Mouse (Mus musculus) limb, embryonic 15.5 days (tissue): ENCODE data around the gene Hecw2. TPM values are rescaled to one million over a fixed set of nuclear protein-coding genes. Genes with fewer than 3 reads are reported as not detected.

ENCODE experiments used
- ATAC-seq: fragments of 200-750 bp; cut with Nextera tagmentation; 2 replicates; pipeline ENCODE4 v1.8.0; 2017; ENCODE audit warnings: low read depth, moderate TSS enrichment; ENCODE audit not compliant: insufficient number of reproducible peaks, low FRiP score, low TSS enrichment
- H3K27ac ChIP-seq: fragments of 300-500 bp; sonication (generic); 2 replicates; pipeline ENCODE4 v1.5.1; 2015; ENCODE audit warnings: moderate library complexity, mild to moderate bottlenecking, inconsistent platforms
- H3K27me3 ChIP-seq: fragments of 300-500 bp; sonication (generic); 2 replicates; pipeline ENCODE4 v1.6.1; 2015; ENCODE audit warnings: inconsistent platforms
- H3K36me3 ChIP-seq: fragments of 300-500 bp; sonication (generic); 2 replicates; pipeline ENCODE4 v1.6.1; 2015; ENCODE audit warnings: inconsistent platforms
- H3K4me1 ChIP-seq: fragments of 300-500 bp; sonication (generic); 2 replicates; pipeline ENCODE4 v1.6.1; 2015; ENCODE audit warnings: inconsistent platforms
- H3K4me2 ChIP-seq: fragments of 300-500 bp; sonication (generic); 2 replicates; pipeline ENCODE4 v1.6.1; 2015; ENCODE audit warnings: mild to moderate bottlenecking, inconsistent platforms
- H3K4me3 ChIP-seq: fragments of 300-500 bp; sonication (generic); 2 replicates; pipeline ENCODE4 v1.5.1; 2015; ENCODE audit warnings: mild to moderate bottlenecking, inconsistent platforms
- H3K9ac ChIP-seq: fragments of 300-500 bp; sonication (generic); 2 replicates; pipeline ENCODE4 v1.6.1; 2015; ENCODE audit warnings: inconsistent platforms
- H3K9me3 ChIP-seq: fragments of 300-500 bp; sonication (generic); 2 replicates; pipeline ENCODE4 v1.6.1; 2016; ENCODE audit warnings: inconsistent platforms
- WGBS: fragments of 180-500 bp; shearing (Covaris S2); methylation state at CpG from one replicate; pipeline ENCODE4 v1.1.7; 2015; 5-methylcytosine and 5-hydroxymethylcytosine counted together
- polyA plus RNA-seq: library from polyadenylated mRNA; unstranded; fragments of >200 nt; fragmentation: Nextera tagmentation; extraction: Ambion mirVana; gene quantifications from 2 replicates; pipeline ENCODE4 v1.2.1, GENCODE M21; 2015

The Hecw2 gene
- polyA plus RNA-seq, 1 experiment from 2014 or later, result 4.4 TPM

DNA sequence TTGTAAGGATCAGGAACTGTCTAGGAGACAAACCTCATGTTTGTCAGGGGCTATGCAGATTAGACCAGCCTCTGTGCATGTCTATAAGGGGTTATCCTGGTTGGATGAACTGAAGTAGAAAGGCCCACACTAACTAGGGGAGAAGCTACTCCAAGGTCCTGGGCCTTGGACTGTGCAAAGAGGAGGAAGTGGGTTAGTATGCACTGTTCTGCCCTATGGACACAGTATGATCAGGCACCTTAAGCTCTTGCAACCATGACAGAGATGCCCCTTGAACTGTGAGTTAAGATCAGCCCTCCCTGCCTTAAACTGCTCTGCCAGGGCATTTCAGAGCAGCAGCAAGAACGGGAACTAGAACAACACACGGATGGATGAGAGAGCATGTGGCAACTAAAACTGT lies 378.6 kb downstream of the Hecw2 start:
- H3K9ac ChIP-seq, result no peak overlapping the region
- H3K9me3 ChIP-seq, result no peaks in the 10 kb centered on the region
- 82% methylated on average over 2 of the region's 2 CpGs for WGBS
- H3K4me3 ChIP-seq, result no peak overlapping the region
- no peaks in the 10 kb centered on the region for H3K36me3 ChIP-seq
- ATAC-seq, result no peak
- H3K4me2 ChIP-seq, result no peak overlapping the region
- H3K4me1 ChIP-seq, result no peaks in the 10 kb centered on the region
- H3K27me3 ChIP-seq, result no peaks in the 10 kb centered on the region
- no peak overlapping the region for H3K27ac ChIP-seq

DNA sequence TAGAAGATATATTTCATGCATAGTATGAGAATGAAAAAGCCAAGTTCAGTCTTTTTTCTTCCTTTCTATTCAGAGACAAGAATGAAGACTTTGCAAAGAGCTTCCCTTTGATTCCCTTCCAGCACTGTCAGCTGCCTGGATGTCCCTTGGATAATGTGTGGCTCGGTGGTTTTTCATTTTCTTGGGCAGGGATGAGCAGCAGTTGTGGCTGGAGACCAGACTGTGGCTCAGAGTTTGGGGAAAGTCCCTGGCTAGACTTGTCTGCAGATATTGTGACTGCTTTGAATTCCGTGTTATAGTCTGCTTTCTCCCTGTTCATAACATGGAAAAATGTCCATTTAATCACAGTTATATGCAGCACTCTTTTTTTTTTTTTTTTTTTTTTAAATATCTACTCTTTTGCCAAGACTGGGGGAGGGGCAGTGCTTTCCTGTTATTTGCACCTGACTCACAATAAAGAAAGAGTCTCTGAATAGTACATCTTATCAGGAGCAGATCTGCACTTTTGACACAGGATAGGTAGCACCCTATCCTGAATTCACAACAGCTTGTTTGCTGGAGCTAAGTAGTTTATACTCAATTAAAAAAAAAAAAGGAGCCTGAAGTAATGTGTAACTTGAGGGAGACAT lies 380.8 kb downstream of the Hecw2 start:
- no peaks in the 10 kb centered on the region for H3K27me3 ChIP-seq
- no peak overlapping the region for H3K27ac ChIP-seq
- H3K9ac ChIP-seq, result no peak overlapping the region
- H3K9me3 ChIP-seq, result no peaks in the 10 kb centered on the region
- ATAC-seq, result no peak
- no peaks in the 10 kb centered on the region for H3K36me3 ChIP-seq
- H3K4me2 ChIP-seq, result no peak overlapping the region
- WGBS, result 59% methylated on average over 2 of the region's 2 CpGs
- H3K4me1 ChIP-seq, result no peaks in the 10 kb centered on the region
- no peak overlapping the region for H3K4me3 ChIP-seq

DNA sequence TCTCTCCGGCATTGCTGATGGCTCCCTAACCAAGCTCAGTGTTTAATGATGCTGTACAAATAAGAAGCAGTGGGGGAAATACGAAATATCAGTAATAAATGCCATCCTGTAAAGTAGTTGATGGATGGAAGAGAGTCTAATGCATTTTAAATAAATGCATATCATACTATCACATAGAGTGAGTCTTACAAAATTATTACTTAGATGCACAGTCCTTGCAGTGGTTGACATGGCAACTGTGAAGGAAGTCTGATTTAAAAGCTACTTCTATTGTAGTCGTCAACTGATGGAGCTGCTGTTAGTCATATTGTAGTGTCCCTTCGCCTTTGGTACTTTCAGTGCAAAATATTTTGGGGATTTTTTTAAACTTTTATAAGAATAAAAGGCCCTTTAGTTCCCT lies 383.0 kb downstream of the Hecw2 start:
- Histone ChIP-seq H3K27ac (no peak overlapping the region), H3K4me2 (no peak overlapping the region), H3K27me3 (no peaks in the 10 kb centered on the region), H3K9me3 (no peaks in the 10 kb centered on the region), H3K4me1 (no peaks in the 10 kb centered on the region), H3K9ac (no peak overlapping the region), H3K36me3 (no peaks in the 10 kb centered on the region), H3K4me3 (no peak overlapping the region)
- WGBS, result 84% methylated on average over 4 of the region's 4 CpGs
- ATAC-seq, result no peak

DNA sequence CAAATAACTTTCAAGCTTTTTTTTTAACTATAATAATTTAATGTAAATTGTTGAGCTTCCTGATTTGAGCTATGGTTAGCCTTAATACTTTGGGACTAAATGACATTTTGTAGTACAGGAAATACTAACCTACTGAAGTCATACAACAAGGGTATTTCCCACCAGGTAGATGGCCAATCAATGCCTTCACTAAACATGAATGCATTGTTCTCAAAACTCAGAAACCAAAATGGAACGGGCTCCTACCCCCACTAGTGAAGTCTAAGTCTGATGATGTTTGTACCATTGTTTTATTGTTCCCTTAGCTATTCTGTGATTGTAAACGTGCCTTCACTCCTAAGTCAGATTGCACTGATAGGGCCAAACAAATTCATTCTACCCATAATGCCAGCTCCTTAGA lies 386.7 kb downstream of the Hecw2 start:
- Histone ChIP-seq H3K4me1 (no peaks in the 10 kb centered on the region), H3K4me3 (no peak overlapping the region), H3K9ac (no peak overlapping the region), H3K27me3 (no peaks in the 10 kb centered on the region), H3K27ac (no peak overlapping the region), H3K9me3 (no peaks in the 10 kb centered on the region), H3K36me3 (no peaks in the 10 kb centered on the region), H3K4me2 (no peak overlapping the region)
- 79% methylated on average over 2 of the region's 2 CpGs for WGBS
- no peak for ATAC-seq

DNA sequence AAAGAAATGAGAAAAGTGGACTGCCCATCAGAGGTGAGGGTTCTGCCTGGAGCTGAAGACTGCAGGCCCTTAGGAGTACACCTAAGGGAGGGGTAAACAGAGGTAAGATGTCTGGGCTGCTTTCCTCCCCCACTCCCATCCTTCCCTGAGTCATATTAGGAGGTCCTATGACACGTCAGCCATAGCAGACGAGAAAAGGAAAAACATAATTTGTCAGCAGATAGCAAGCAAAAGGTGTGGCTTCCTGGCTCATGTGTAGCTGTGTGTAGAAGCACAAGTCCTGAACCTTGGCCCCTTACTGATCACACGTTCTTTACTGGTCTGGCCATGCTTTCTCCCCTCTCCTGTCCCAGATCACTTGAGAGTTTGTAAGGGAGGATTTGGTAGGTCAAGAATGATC lies 397.2 kb downstream of the Hecw2 start:
- no peak overlapping the region for H3K27ac ChIP-seq
- H3K27me3 ChIP-seq, result no peaks in the 10 kb centered on the region
- H3K4me3 ChIP-seq, result no peak overlapping the region
- 73% methylated on average over 3 of the region's 3 CpGs for WGBS
- no peak overlapping the region for H3K9ac ChIP-seq
- H3K4me1 ChIP-seq, result no peaks in the 10 kb centered on the region
- no peaks in the 10 kb centered on the region for H3K9me3 ChIP-seq
- no peak overlapping the region for H3K4me2 ChIP-seq
- no peak for ATAC-seq
- H3K36me3 ChIP-seq, result no peaks in the 10 kb centered on the region

DNA sequence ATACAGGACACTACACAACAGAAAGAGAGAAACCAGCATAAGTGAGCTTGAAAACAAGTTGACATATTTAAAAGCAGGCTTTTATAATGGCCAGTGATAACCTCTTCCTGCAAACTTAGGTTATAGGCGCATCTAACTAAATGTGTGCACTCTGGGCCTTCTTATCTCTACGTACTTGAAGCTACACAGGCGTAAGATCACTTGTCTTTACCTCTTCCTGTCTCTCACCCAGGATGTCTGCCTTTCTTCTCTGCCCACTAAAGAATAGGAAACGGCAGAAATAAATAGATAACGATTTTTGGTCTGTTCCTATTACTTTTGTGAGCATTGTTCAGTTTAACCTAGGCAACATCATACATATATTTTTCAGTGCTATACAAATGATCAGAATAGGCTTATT lies 397.9 kb downstream of the Hecw2 start:
- Histone ChIP-seq H3K27me3 (no peaks in the 10 kb centered on the region), H3K4me2 (no peak overlapping the region), H3K4me1 (no peaks in the 10 kb centered on the region), H3K9ac (no peak overlapping the region), H3K36me3 (no peaks in the 10 kb centered on the region), H3K4me3 (no peak overlapping the region), H3K9me3 (no peaks in the 10 kb centered on the region), H3K27ac (no peak overlapping the region)
- WGBS, result 79% methylated on average over 5 of the region's 5 CpGs
- ATAC-seq, result no peak

DNA sequence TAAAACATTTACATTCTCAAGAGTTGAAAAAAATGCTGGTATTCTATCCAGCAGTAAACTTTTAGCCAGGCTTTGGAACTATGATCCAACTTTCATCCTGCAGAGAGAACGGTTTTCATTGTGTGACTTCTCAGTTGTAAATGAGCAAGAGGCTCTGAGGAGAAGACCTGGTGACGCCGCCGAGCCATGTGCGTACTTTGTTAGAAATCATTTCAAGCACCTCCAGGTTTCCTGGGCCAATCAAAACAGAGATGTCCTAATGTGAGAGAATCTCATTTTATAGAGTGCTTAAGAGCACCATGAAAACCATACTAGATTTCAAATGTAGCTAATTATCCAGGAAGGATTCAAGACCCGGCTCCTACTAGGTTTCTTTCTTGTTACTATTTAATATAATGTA lies 398.7 kb downstream of the Hecw2 start:
- Histone ChIP-seq H3K9ac (no peak overlapping the region), H3K4me1 (no peaks in the 10 kb centered on the region), H3K9me3 (no peaks in the 10 kb centered on the region), H3K36me3 (no peaks in the 10 kb centered on the region), H3K4me2 (no peak overlapping the region), H3K27ac (no peak overlapping the region), H3K4me3 (no peak overlapping the region), H3K27me3 (no peaks in the 10 kb centered on the region)
- WGBS, result 68% methylated on average over 6 of the region's 6 CpGs
- ATAC-seq, result no peak

DNA sequence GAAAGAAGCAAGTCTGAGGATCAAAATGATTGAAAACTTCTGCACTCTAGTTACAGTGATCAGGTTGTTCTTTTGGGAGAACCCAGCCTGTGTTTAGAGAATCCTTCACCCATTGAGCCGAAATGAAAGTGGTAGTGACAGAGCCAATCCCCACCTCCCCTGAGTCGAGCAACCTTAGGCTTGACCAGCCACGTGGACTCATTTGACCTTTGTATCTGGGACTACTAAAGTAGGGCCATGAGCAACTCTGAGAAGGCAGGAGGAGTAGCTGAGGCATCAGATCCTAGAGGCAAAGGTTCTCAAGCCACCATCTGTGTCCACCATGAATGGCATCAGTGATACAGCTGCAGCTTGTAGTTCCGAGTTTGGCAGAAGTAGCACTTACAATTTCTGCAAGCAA lies 399.4 kb downstream of the Hecw2 start:
- no peaks in the 10 kb centered on the region for H3K9me3 ChIP-seq
- 75% methylated on average over 4 of the region's 4 CpGs for WGBS
- ATAC-seq, result no peak
- H3K4me1 ChIP-seq, result no peaks in the 10 kb centered on the region
- H3K27ac ChIP-seq, result no peak overlapping the region
- H3K4me3 ChIP-seq, result no peak overlapping the region
- no peak overlapping the region for H3K9ac ChIP-seq
- H3K4me2 ChIP-seq, result no peak overlapping the region
- H3K27me3 ChIP-seq, result no peaks in the 10 kb centered on the region
- H3K36me3 ChIP-seq, result no peaks in the 10 kb centered on the region

DNA sequence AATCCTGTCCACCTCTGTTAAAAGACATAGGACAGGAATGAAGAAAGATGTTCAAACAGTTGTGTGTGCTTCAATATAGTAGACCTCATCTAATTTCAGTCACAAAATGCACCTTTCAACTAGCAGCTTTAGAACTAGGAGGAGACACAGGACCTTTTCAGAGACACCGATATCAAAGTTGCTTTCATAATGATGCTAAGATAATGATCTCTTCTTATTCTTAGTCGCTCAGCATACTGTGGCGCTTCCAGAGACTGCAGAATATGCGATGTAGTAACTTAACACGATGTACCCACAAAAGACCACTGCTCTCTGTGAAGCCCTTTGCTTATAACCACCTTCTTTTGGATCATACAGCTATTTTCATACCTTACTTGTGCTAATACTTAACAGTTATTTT lies 399.9 kb downstream of the Hecw2 start:
- no peak for ATAC-seq
- no peaks in the 10 kb centered on the region for H3K4me1 ChIP-seq
- H3K36me3 ChIP-seq, result no peaks in the 10 kb centered on the region
- H3K4me3 ChIP-seq, result no peak overlapping the region
- no peak overlapping the region for H3K27ac ChIP-seq
- no peaks in the 10 kb centered on the region for H3K27me3 ChIP-seq
- no peak overlapping the region for H3K9ac ChIP-seq
- H3K4me2 ChIP-seq, result no peak overlapping the region
- no peaks in the 10 kb centered on the region for H3K9me3 ChIP-seq
- 86% methylated on average over 5 of the region's 5 CpGs for WGBS

DNA sequence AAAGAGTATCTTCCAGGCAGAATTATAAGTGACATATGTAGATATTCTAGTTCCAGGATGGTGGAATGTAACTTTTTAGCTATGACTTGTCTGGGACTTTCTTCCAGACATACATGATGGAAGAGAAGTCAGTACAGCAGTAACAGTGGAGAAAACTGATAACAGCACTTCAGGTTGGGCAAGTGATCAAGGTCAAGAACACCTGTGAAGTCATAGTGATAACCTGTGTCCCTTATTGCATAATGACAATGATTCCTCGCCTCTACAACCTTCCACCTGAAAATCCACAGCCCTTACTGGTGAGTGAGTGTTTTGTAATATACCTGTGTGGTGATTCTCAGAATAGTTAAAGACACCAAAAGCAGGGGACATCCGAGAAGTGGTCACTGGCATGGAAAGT lies 400.7 kb downstream of the Hecw2 start:
- H3K27me3 ChIP-seq, result no peaks in the 10 kb centered on the region
- no peaks in the 10 kb centered on the region for H3K4me1 ChIP-seq
- no peaks in the 10 kb centered on the region for H3K9me3 ChIP-seq
- 75% methylated on average over 2 of the region's 2 CpGs for WGBS
- ATAC-seq, result no peak
- H3K36me3 ChIP-seq, result no peaks in the 10 kb centered on the region
- H3K9ac ChIP-seq, result no peak overlapping the region
- H3K27ac ChIP-seq, result no peak overlapping the region
- no peak overlapping the region for H3K4me3 ChIP-seq
- no peak overlapping the region for H3K4me2 ChIP-seq

DNA sequence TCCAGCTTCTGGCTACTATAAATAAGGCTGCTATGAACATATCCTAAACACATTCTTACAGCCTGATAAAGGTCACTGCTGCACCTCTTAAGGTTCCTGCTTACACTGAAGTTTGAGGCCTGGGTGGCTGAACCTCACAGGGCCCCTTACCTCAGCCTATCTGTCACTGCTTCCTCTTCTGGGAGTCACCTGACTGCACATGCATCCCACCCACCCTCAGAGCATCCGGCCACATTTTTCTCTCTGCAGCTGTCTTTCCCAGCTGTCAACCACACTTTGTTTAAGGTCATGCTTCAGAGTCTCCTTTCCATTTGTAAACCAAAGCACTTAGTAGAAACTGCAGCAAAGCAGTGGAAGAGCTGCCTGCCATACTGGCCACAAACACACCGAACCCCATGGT lies 403.6 kb downstream of the Hecw2 start:
- no peak overlapping the region for H3K9ac ChIP-seq
- H3K4me2 ChIP-seq, result no peak overlapping the region
- no peaks in the 10 kb centered on the region for H3K9me3 ChIP-seq
- WGBS, result 78% methylated on average over 2 of the region's 2 CpGs
- no peaks in the 10 kb centered on the region for H3K4me1 ChIP-seq
- H3K27me3 ChIP-seq, result no peaks in the 10 kb centered on the region
- H3K36me3 ChIP-seq, result no peaks in the 10 kb centered on the region
- no peak overlapping the region for H3K4me3 ChIP-seq
- H3K27ac ChIP-seq, result no peak overlapping the region
- no peak for ATAC-seq

- peak within 1 kb of the TSS; percentile 86 for H3K27ac ChIP-seq
- ATAC-seq, result peak; percentile 96
- H3K9me3 ChIP-seq, result no peaks in the 10 kb centered on the region
- H3K4me1 ChIP-seq, result peaks cover 4% of the 10 kb centered on the region
- H3K9ac ChIP-seq, result peak within 1 kb of the TSS; percentile 86
- peak within 1 kb of the TSS; percentile 66 for H3K4me2 ChIP-seq
- under 1% methylated on average over 81 of the region's 81 CpGs for WGBS
- H3K4me3 ChIP-seq, result peak within 1 kb of the TSS; percentile 84
- H3K36me3 ChIP-seq, result no peaks in the 10 kb centered on the region
- H3K27me3 ChIP-seq, result no peaks in the 10 kb centered on the region
These were observed 410.1 kb downstream of the Hecw2 start, which contains the start of gene Stk17b for GRCm38 (mm10) chr1:53784721-53785418. TSS of gene Stk17b (minus strand) at chr1:53785224.
